Mouse (Mus musculus) hindbrain, embryonic 16.5 days (tissue): ENCODE results near the gene Carm1. TPM values are rescaled to one million over a fixed set of nuclear protein-coding genes. Genes with fewer than 3 reads are reported as not detected.

Experiments used
- ATAC-seq: fragments of 200-750 bp; cut with Nextera tagmentation; 2 replicates; pipeline ENCODE4 v1.8.0; 2017; ENCODE audit warnings: moderate TSS enrichment, moderate library complexity
- H3K27ac ChIP-seq: fragments of 300-500 bp; sonication (generic); 2 replicates; pipeline ENCODE4 v1.5.1; 2014; ENCODE audit warnings: low read depth, mild to moderate bottlenecking, control low read depth, low read length, moderate library complexity
- H3K27me3 ChIP-seq: fragments of 300-500 bp; sonication (generic); replicated peaks from 2 replicates; pipeline ENCODE4 v1.6.1; 2014; ENCODE audit warnings: low read length; ENCODE audit not compliant: control insufficient read depth, insufficient read depth
- H3K36me3 ChIP-seq: fragments of 300-500 bp; sonication (generic); 2 replicates; pipeline ENCODE4 v1.6.1; 2014; ENCODE audit warnings: mild to moderate bottlenecking, low read length, moderate library complexity, mixed read lengths; ENCODE audit not compliant: control insufficient read depth, insufficient read depth
- H3K4me1 ChIP-seq: fragments of 300-500 bp; sonication (generic); 2 replicates; pipeline ENCODE4 v1.6.1; 2014; ENCODE audit warnings: low read depth, low read length; ENCODE audit not compliant: control insufficient read depth, insufficient read depth
- H3K4me2 ChIP-seq: fragments of 300-500 bp; sonication (generic); 2 replicates; pipeline ENCODE4 v1.6.1; 2014; ENCODE audit warnings: mild to moderate bottlenecking, low read length, control low read depth, moderate library complexity
- H3K4me3 ChIP-seq: fragments of 300-500 bp; sonication (generic); 2 replicates; pipeline ENCODE4 v1.5.1; 2014; ENCODE audit warnings: mild to moderate bottlenecking, low read length, control low read depth, moderate library complexity
- H3K9ac ChIP-seq: fragments of 300-500 bp; sonication (generic); 2 replicates; pipeline ENCODE4 v1.6.1; 2014; ENCODE audit warnings: low read depth, mild to moderate bottlenecking, control low read depth, low read length, moderate library complexity
- H3K9me3 ChIP-seq: fragments of 300-500 bp; sonication (generic); 2 replicates; pipeline ENCODE4 v1.6.1; 2014; ENCODE audit warnings: mild to moderate bottlenecking, low read length, moderate library complexity; ENCODE audit not compliant: control insufficient read depth
- WGBS: fragments of 180-500 bp; shearing (Covaris S2); extraction: QIAGEN DNeasy Blood & Tissue Kit; methylation state at CpG from one replicate; pipeline ENCODE4 v1.1.7; 2014; 5-methylcytosine and 5-hydroxymethylcytosine counted together
- polyA plus RNA-seq: library from polyadenylated mRNA; unstranded; fragments of >200 nt; fragmentation: Nextera tagmentation; extraction: Ambion mirVana; gene quantifications from 2 replicates; pipeline ENCODE4 v1.2.1, GENCODE M21; 2015

Carm1 gene
- polyA plus RNA-seq, 1 experiment from 2014 or later: 15.8 TPM

DNA sequence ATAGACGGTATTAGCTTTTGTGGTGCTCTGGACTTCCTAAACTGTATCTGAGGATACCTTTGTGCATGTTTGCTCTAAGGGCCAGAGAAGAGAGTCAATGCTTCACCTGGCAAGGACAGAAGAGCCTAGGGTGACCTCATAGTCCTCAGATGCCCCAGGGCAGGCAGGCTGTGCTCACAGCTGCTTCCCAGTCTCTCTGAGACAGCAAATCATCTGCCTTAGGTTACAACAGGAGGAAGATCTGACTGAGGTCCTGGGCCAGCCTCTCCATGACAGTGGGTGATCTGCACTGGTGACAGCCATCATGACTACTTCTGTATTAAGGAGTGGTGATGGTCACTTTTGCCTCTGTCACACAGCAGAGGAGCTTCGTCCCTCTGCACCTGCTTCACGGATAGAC, 12.5 kb downstream of the Carm1 start:
- WGBS: 90% methylated on average over 3 of the region's 3 CpGs

DNA sequence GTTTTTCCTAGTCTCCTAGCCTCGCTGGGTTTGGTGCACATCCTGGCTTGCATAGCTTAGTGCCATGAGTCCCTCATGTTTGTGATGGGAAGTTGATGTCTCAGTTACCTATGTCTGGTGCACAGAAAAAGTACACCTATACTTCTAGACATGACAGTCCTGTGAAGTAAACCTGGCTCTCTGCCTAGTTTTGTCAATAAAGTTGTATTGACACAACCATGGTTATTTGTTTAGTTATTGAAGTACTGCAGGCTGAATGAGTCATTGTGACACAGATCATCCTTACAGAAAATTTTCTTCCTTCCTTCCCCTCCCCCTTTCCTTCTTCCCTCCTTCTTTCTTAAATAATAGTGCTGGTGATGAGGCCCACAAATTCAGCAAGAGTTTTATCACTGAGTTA, 17.7 kb downstream of the Carm1 start:
- Histone ChIP-seq H3K9ac (no peak overlapping the region), H3K27me3 (no peaks in the 10 kb centered on the region), H3K4me3 (no peak overlapping the region), H3K36me3 (peaks cover under 1% of the 10 kb centered on the region; the same call in 1 of the 2 replicates), H3K4me1 (no peaks in the 10 kb centered on the region; the same call in 1 of the 2 replicates), H3K4me2 (no peak overlapping the region), H3K27ac (no peak overlapping the region), H3K9me3 (no peaks in the 10 kb centered on the region)
- WGBS: 92% methylated on average over 1 of the region's 1 CpGs
- ATAC-seq: no peak

More for the DNA sequence above, 12.5 kb downstream of the Carm1 start:
- Histone ChIP-seq H3K4me1 (peaks cover 4% of the 10 kb centered on the region), H3K9me3 (no peaks in the 10 kb centered on the region), H3K27ac (no peak overlapping the region), H3K27me3 (no peaks in the 10 kb centered on the region), H3K4me3 (no peak overlapping the region), H3K36me3 (0 out of 2 replicates have a peak, but pooled peaks cover 2% of the 10 kb centered on the region), H3K4me2 (no peak overlapping the region), H3K9ac (no peak overlapping the region)
- ATAC-seq: no peak

DNA sequence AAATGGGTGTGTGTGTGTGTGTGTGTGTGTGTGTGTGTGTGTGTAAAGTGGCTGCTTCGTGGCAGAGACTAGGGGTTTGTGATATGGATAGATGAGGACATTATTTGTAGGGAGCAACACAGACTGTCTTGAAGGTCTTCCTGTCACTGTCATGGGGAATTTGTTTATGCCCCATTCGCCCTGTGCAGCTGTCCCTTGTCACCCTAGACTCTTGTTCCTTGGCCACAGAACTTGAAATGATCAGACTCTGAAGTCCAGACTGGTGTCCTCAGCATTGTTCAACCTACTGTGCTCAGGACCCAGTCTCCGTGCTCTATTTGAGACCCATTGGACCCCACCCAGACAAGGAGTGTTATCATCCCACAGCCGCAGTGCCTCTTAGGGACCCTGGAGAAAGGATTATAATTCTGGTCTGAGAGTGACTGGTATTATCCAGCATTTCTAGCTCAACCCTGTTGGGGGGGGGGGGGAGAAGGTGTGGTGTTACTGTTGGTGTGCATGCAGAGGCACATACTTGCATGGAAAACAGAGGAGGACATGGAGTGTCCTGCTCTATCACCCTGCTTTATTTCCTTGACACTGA, 18.4 kb downstream of the Carm1 start:
- H3K9me3 ChIP-seq: no peaks in the 10 kb centered on the region
- no peak overlapping the region for H3K4me3 ChIP-seq
- H3K9ac ChIP-seq: no peak overlapping the region
- no peak overlapping the region for H3K27ac ChIP-seq
- H3K27me3 ChIP-seq: no peaks in the 10 kb centered on the region
- no peak for ATAC-seq
- 88% methylated on average over 4 of the region's 4 CpGs for WGBS
- H3K4me1 ChIP-seq: no peaks in the 10 kb centered on the region; the same call in 1 of the 2 replicates
- H3K36me3 ChIP-seq: peaks cover 6% of the 10 kb centered on the region
- no peak overlapping the region for H3K4me2 ChIP-seq

DNA sequence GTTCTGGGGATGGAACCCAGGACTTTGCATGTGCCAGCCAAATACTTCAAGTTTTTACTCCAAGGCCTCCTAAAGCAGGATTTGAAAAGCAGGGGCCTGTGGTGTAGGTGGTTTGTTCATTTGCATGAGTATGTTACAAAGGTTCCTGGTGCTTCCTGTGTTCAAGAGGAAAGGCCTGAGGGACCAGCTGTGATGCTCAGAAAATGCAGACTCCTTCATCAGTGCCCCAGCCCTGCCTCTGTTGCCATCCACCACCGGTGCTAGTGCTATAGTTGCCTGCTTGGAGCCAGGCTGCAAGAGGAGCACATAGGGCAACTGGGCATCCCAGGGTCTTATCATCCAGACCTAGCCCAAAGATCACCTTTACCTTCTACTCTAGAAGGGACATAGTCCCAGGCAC, 19.8 kb downstream of the Carm1 start:
- Histone ChIP-seq H3K36me3 (peaks cover 10% of the 10 kb centered on the region), H3K27ac (no peak overlapping the region), H3K4me2 (no peak overlapping the region), H3K4me1 (no peaks in the 10 kb centered on the region; the same call in 1 of the 2 replicates), H3K4me3 (no peak overlapping the region), H3K9ac (no peak overlapping the region), H3K27me3 (no peaks in the 10 kb centered on the region), H3K9me3 (no peaks in the 10 kb centered on the region)
- ATAC-seq: no peak
- WGBS: 100% methylated on average over 1 of the region's 1 CpGs

DNA sequence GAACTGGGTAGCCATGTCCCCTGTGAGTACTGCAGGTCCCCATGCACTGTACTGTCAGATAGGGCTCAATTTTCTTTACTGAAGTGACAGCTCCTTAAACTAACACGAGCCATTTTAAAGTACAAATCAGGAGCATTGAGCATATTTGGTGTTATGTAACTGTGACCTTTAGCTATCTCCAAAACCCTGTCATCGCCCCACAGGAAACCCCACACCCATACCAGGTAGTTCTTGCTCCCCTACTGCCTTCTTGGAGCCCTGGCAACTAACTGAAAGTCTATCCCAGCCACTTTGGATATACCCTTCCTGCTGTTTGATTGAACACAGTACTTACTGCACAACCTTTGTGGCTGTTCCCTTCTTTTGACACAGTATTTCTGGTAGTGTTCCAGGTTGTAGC, 20.4 kb downstream of the Carm1 start:
- Histone ChIP-seq H3K27ac (no peak overlapping the region), H3K36me3 (peaks cover 15% of the 10 kb centered on the region), H3K9ac (no peak overlapping the region), H3K4me2 (no peak overlapping the region), H3K9me3 (no peaks in the 10 kb centered on the region), H3K27me3 (no peaks in the 10 kb centered on the region), H3K4me1 (no peaks in the 10 kb centered on the region; the same call in 1 of the 2 replicates), H3K4me3 (no peak overlapping the region)
- ATAC-seq: no peak
- 83% methylated on average over 2 of the region's 2 CpGs for WGBS

DNA sequence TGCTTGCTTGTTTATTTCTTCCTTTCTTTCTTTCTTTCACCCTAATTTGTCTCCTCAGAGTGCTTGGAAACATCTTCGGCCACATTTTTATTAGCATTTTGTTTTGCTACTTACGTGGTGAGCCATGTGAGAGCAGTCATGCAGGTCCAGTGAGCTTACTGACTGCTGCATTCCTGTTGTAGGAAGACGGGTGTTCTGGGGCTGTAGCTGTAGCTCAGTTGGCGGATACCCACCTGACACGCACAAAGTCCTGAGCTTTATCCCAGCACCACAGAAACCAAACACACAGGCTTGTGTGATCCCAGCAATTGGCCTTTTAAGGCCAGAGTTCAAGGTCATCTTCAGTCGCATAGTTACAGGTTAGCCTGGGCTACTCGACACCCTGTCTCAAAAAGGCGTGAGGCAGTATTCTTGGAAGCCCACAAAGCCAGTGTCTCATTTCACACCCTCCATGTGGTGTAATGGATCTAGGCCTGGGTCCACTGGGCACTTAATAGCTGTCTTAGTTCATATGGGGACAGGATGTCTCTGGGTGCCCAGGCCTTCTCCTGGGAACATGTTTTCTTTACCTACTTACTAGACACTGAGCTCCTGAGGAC, 22.1 kb downstream of the Carm1 start:
- Histone ChIP-seq H3K4me1 (no peaks in the 10 kb centered on the region; the same call in 1 of the 2 replicates), H3K27ac (no peak overlapping the region)

DNA sequence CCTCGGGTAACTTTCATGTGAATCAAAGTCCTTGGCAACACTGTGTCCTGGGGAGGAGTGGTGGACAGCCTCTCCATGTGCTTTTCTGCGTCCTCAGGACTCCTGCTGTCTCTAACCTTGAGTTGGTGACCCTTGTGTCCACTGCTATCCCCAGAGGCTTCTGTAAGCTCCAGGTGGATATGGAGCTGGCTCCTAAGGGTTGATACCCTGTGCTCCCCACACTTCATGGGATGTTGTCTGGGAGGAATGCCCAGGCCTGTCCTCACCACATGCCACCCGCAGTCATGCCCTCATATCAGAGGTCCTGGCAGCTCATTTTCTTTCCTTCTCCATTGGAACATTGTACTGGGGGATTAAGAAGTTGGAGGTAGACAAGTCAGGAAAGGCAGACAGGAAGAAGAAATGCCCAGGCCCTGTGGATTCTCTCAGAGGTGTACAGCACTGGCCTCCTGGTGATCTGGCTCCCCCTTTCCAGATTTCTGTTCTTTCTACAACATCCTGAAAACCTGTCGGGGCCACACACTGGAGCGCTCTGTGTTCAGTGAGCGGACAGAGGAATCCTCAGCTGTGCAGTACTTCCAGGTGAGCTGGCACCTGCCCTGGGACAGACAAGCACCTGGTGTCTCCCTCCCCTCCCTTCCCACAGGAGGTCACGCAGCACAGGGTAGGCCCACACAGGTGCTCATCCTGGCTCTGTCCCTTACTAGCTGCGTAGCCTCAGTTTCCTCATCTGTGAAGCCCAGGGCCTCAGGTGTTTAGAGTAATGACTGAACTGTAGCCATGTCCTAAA, 27.5 kb downstream of the Carm1 start:
- Histone ChIP-seq H3K27ac (no peak overlapping the region), H3K9ac (no peak overlapping the region), H3K27me3 (no peaks in the 10 kb centered on the region), H3K9me3 (no peaks in the 10 kb centered on the region), H3K36me3 (peaks cover 48% of the 10 kb centered on the region), H3K4me1 (no peaks in the 10 kb centered on the region), H3K4me3 (no peak overlapping the region), H3K4me2 (no peak overlapping the region)
- ATAC-seq: no peak
- WGBS: 93% methylated on average over 8 of the region's 8 CpGs

More for the DNA sequence above, 22.1 kb downstream of the Carm1 start:
- Histone ChIP-seq H3K9ac (no peak overlapping the region), H3K4me2 (no peak overlapping the region), H3K9me3 (no peaks in the 10 kb centered on the region), H3K4me3 (no peak overlapping the region), H3K36me3 (peaks cover 23% of the 10 kb centered on the region), H3K27me3 (no peaks in the 10 kb centered on the region)
- no peak for ATAC-seq
- WGBS: 90% methylated on average over 8 of the region's 8 CpGs

DNA sequence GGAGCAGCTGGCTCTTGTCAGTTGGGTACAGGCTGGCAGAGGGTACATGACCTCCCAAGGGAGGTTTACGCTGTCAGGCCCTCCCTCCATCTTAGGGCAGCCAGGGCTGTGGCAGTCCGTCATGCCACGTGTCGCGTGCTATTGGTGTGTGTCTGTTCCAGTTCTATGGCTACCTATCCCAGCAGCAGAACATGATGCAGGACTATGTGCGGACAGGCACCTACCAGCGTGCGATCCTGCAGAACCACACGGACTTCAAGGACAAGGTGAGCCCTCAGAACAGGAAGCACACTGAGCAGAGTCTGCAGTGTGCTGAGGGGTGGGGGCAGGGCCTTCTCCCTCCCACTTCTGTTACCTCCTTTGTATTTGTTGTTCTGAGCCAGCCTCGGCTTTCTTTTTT, 28.6 kb downstream of the Carm1 start:
- peak; percentile 37; the same call in 1 of the 2 replicates for ATAC-seq
- H3K27ac ChIP-seq: no peak overlapping the region
- WGBS: 95% methylated on average over 10 of the region's 10 CpGs

DNA sequence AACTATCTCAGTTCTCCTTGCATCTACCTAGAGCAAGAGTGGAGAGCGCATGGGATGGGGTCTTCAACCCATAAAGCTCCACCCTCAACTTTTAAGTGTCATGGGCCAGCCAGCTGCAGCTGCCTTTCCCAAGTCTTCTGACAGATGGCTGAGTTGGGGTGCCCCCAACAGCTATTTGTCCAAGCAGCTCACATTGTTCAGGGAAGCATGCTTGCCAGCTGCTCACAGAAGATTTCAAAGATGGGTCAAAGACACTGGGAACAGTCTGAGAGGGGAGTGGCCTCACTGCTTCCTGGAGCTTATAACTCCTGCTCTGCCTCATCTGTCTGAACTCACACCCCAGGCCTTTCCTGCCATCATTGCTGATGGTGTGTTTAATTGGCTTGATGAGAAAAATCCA, 29.6 kb downstream of the Carm1 start:
- peak; percentile 51 for ATAC-seq
- no peak overlapping the region for H3K4me2 ChIP-seq
- H3K4me3 ChIP-seq: no peak overlapping the region

More for the DNA sequence above, 28.6 kb downstream of the Carm1 start:
- H3K4me3 ChIP-seq: no peak overlapping the region
- H3K4me1 ChIP-seq: no peaks in the 10 kb centered on the region
- H3K36me3 ChIP-seq: peaks cover 50% of the 10 kb centered on the region
- H3K27me3 ChIP-seq: no peaks in the 10 kb centered on the region
- no peaks in the 10 kb centered on the region for H3K9me3 ChIP-seq
- H3K4me2 ChIP-seq: no peak overlapping the region
- H3K9ac ChIP-seq: no peak overlapping the region

More for the DNA sequence above, 29.6 kb downstream of the Carm1 start:
- Histone ChIP-seq H3K36me3 (peaks cover 54% of the 10 kb centered on the region), H3K9ac (no peak overlapping the region), H3K27ac (no peak overlapping the region), H3K4me1 (no peaks in the 10 kb centered on the region), H3K9me3 (no peaks in the 10 kb centered on the region), H3K27me3 (no peaks in the 10 kb centered on the region)
- WGBS: 94% methylated on average over 1 of the region's 1 CpGs
